Mouse (Mus musculus): ENCODE measurements around the gene Zfp341.

DNA sequence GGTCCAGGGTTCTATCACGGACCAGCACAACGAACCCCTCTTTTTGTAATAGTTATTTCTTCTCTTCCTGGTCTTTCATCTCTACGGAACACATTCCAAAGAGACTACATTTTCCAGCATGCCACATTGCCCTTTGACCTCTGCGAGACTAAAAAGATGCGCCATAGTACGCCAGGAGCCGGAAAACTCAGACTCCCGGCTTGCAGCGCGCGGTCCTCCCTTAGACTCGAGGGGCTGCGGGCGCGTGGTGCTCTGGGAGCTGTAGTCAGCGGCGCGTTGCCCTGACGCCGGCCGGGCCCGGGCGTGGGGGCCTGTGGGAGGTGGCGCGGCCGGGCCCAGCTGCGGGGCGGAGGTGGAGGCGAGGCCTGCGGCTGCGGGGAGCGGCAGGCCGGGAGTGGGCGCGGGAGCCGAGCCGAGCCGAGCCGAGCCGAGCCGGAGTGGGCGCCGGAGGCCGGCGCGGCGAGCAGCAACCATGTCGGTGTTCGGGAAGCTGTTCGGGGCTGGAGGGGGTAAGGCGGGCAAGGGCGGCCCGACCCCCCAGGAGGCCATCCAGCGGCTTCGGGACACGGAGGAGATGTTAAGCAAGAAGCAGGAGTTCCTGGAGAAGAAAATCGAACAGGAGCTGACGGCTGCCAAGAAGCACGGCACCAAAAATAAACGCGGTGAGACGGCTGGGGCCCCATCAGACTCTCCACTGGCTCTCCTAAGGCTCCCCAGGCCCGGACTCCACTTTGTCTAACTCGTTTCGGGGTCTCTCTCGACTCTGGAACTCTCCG lies 43.8 kb downstream of the Zfp341 start:
- TF ChIP-seq CTCF (IDR thresholded peaks at IDR 0.05) (no peak), POLR2A (IDR thresholded peaks at IDR 0.05; ENCODE audit: insufficient read depth, low read depth, low read length) (no peak)
